Mouse (Mus musculus): Measurements from ENCODE around the gene Ctnnal1. TPM values are rescaled to one million over a fixed set of nuclear protein-coding genes. Genes with fewer than 3 reads are reported as not detected.

Ctnnal1 gene
- polyA plus RNA-seq (2017; shearing (Covaris generic)) = 1 to 10 TPM in 1 of 2 experiments, under 1 TPM in 1; 0.82 to 1.7 TPM

GRCm38 (mm10) chr4:56865003-56865511, at the start of gene Ctnnal1:
Gene Ctnnal1, minus strand, starts transcription at chr4:56865188.

GRCm38 (mm10) chr4:56801907-56802668, 62.9 kb downstream of the Ctnnal1 start, which contains the start of the genes Elp1 and Fam206a:
Gene Elp1, minus strand, starts transcription at chr4:56802331.
Gene Fam206a, plus strand, starts transcription at chr4:56802345.

Other genes with a start within 250 kb of the Ctnnal1 start
- gene Gm26657, start 125.1 kb downstream of the Ctnnal1 start, polyA plus RNA-seq (2017; shearing (Covaris generic)) = not detected
- under 1 TPM in 1 of 2 experiments, not detected in 1; 0.48 TPM for gene Actl7b, start 123.7 kb downstream of the Ctnnal1 start, polyA plus RNA-seq (2017; shearing (Covaris generic))
- gene Actl7a, start 121.8 kb downstream of the Ctnnal1 start, polyA plus RNA-seq (2017; shearing (Covaris generic)) = not detected
- 10 to 100 TPM; 25.2 to 26.9 TPM for gene Elp1, start 62.9 kb downstream of the Ctnnal1 start, polyA plus RNA-seq (2017; shearing (Covaris generic))
- gene Fam206a, start 62.8 kb downstream of the Ctnnal1 start, polyA plus RNA-seq (2017; shearing (Covaris generic)) = 10 to 100 TPM; 14.3 to 18.9 TPM
- 10 to 100 TPM in 1 of 2 experiments, 1 to 10 TPM in 1; 9.1 to 14.0 TPM for gene Tmem245, start 82.2 kb upstream of the Ctnnal1 start, polyA plus RNA-seq (2017; shearing (Covaris generic))
- not detected for gene Frrs1l, start 125.2 kb upstream of the Ctnnal1 start, polyA plus RNA-seq (2017; shearing (Covaris generic))